Mouse (Mus musculus) ES-E14 (cell line): ENCODE measurements around the gene Vmn1r157.
"Not testable (repeated sequence)": the region's sequence is repeated elsewhere in the genome, so short reads cannot be mapped to it uniquely, and the experiment has no call there.

Experiments
- HCFC1 ChIP-seq: IDR thresholded peaks from 2 replicates; pipeline ENCODE4 v1.6.1; 2012; ENCODE audit warnings: low read length, inconsistent platforms, borderline replicate concordance; ENCODE audit not compliant: insufficient read depth
- ZC3H11A ChIP-seq: IDR thresholded peaks from 2 replicates; pipeline ENCODE4 v1.6.1; 2012; ENCODE audit warnings: low read depth, mild to moderate bottlenecking, inconsistent platforms, low read length, borderline replicate concordance
- ZNF384 ChIP-seq: IDR thresholded peaks from 2 replicates; pipeline ENCODE4 v1.6.1; 2012; ENCODE audit warnings: low read depth, low read length, inconsistent platforms

- not testable (repeated sequence) for TF ChIP-seq ZC3H11A, HCFC1, ZNF384
Observed at GRCm38 (mm10) chr7:22719610-22720009, 41.9 kb upstream of the Vmn1r157 start, which contains the start of gene Gm4567.
